Mouse (Mus musculus) heart, embryonic 12.5 days (tissue): ENCODE measurements around the gene Dnajc12. TPM values are rescaled to one million over a fixed set of nuclear protein-coding genes. Genes with fewer than 3 reads are reported as not detected.
"Not testable (repeated sequence)": the region's sequence is repeated elsewhere in the genome, so short reads cannot be mapped to it uniquely, and the experiment has no call there.

ENCODE experiments used
- ATAC-seq: fragments of 200-750 bp; cut with Nextera tagmentation; 2 replicates; pipeline ENCODE4 v1.8.0; 2017; ENCODE audit warnings: moderate TSS enrichment, moderate library complexity; ENCODE audit not compliant: insufficient number of reproducible peaks, low FRiP score
- H3K27ac ChIP-seq: fragments of 300-500 bp; sonication (generic); 2 replicates; pipeline ENCODE4 v1.5.1; 2016; ENCODE audit warnings: mild to moderate bottlenecking, moderate library complexity; ENCODE audit not compliant: poor library complexity, severe bottlenecking
- H3K27me3 ChIP-seq: fragments of 300-500 bp; sonication (generic); replicated peaks from 2 replicates; pipeline ENCODE4 v1.6.1; 2016; ENCODE audit warnings: mild to moderate bottlenecking, moderate library complexity
- H3K36me3 ChIP-seq: fragments of 300-500 bp; sonication (generic); 2 replicates; pipeline ENCODE4 v1.6.1; 2016; ENCODE audit warnings: mild to moderate bottlenecking, moderate library complexity
- H3K4me1 ChIP-seq: fragments of 300-500 bp; sonication (generic); replicated peaks from 2 replicates; pipeline ENCODE4 v1.6.1; 2016; ENCODE audit warnings: mild to moderate bottlenecking
- H3K4me2 ChIP-seq: fragments of 300-500 bp; sonication (generic); 2 replicates; pipeline ENCODE4 v1.6.1; 2016; ENCODE audit warnings: mild to moderate bottlenecking, moderate library complexity
- H3K4me3 ChIP-seq: fragments of 300-500 bp; sonication (generic); 2 replicates; pipeline ENCODE4 v1.5.1; 2016; ENCODE audit warnings: mild to moderate bottlenecking
- H3K9ac ChIP-seq: fragments of 300-500 bp; sonication (generic); 2 replicates; pipeline ENCODE4 v1.6.1; 2016; ENCODE audit warnings: mild to moderate bottlenecking, moderate library complexity
- H3K9me3 ChIP-seq: fragments of 300-500 bp; sonication (generic); replicated peaks from 2 replicates; pipeline ENCODE4 v1.6.1; 2016; ENCODE audit warnings: mild to moderate bottlenecking, moderate library complexity
- WGBS: fragments of 180-500 bp; shearing (Covaris S2); methylation state at CpG from one replicate; pipeline ENCODE4 v1.1.7; 2016; 5-methylcytosine and 5-hydroxymethylcytosine counted together
- polyA plus RNA-seq: library from polyadenylated mRNA; unstranded; fragments of >200 nt; fragmentation: Nextera tagmentation; extraction: Ambion mirVana; gene quantifications from 2 replicates; pipeline ENCODE4 v1.2.1, GENCODE M21; 2016

Dnajc12 gene
- polyA plus RNA-seq: 7.7 and 8.2 TPM in 2 replicates

DNA sequence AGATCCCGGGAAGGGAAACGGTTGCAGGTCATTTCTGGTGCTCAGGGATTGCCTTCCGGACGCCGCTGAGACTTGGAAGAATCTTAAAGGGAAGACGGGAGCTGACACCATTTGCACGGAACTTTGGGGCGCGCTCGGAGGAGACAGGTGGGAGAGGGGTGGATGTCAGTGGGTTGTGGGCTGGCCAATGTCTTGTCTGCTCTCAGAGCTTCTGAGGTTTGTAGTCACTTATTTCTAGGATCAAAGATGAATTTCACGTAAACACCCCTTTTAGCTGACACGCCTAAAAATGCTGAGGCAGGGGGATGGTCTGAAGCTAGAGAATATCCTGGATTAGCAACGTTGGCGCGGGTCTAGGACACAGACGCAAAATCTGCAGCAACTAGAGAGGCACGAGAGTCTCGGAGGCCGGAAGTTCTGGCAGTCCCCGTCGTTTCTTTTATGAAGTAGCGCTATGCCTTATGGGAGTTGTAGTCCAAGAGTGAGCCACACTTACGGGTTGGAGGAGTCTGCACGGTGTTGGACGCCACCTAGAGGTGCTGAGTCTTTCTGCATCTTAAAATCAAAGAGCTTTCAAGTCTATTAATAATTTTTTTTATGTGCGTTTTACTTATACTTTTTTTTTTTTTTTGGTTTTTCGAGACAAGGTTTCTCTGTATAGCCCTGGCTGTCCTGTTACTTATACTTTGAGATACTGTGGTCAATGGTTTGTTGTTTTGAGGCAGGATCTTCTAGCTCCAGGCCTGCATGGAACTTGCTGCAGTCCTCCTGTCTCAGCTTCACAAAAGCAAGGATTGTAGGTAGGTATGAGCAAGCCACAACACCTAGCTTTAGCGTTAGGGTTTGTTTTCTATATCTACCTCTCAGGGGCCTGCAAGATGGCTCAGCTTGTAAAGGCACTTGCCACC lies at the start of gene Dnajc12:
Gene Dnajc12, plus strand, starts transcription at position 72 of the 908 bp plus-strand sequence.
- Histone ChIP-seq H3K27ac (0 out of 2 replicates have a peak within 1 kb of the TSS, but pooled peaks have one; percentile 16), H3K9ac (peak within 1 kb of the TSS; percentile 84), H3K27me3 (no peaks in the 10 kb centered on the region), H3K9me3 (no peaks in the 10 kb centered on the region), H3K4me2 (peak within 1 kb of the TSS; percentile 85), H3K4me1 (no peaks in the 10 kb centered on the region), H3K4me3 (peak within 1 kb of the TSS; percentile 65), H3K36me3 (no peaks in the 10 kb centered on the region)
- peak; percentile 89 for ATAC-seq
- WGBS: under 1% methylated on average over 28 of the region's 28 CpGs

DNA sequence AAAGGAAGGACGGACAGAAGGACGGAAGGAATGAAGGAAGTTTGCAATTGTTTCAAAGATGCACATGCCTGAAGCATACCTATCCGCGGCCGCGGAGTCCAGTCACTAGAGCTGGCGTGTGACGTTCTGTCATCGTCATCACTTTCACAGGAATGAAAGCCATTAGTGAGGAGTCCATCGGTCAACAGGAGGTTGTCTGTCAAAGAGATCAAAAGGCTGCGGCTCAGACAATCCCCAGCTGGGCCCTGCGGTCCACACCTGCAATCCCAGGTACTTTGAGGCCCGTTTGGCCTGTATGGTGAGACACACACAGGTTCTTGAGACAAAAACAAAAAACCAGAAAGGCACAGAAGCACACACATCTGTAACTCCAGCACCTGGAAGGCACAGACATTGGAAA lies 45.3 kb upstream of the Dnajc12 start:
- no peaks in the 10 kb centered on the region for H3K9me3 ChIP-seq
- 51% methylated on average over 13 of the region's 13 CpGs for WGBS
- H3K27ac ChIP-seq: no peak overlapping the region
- no peak for ATAC-seq
- no peaks in the 10 kb centered on the region for H3K27me3 ChIP-seq
- H3K4me3 ChIP-seq: peak overlapping the region; percentile 86
- H3K4me1 ChIP-seq: peaks cover 9% of the 10 kb centered on the region
- peak overlapping the region; percentile 46; the same call in 1 of the 2 replicates for H3K9ac ChIP-seq
- peak overlapping the region; percentile 72 for H3K4me2 ChIP-seq
- H3K36me3 ChIP-seq: peaks cover 27% of the 10 kb centered on the region

DNA sequence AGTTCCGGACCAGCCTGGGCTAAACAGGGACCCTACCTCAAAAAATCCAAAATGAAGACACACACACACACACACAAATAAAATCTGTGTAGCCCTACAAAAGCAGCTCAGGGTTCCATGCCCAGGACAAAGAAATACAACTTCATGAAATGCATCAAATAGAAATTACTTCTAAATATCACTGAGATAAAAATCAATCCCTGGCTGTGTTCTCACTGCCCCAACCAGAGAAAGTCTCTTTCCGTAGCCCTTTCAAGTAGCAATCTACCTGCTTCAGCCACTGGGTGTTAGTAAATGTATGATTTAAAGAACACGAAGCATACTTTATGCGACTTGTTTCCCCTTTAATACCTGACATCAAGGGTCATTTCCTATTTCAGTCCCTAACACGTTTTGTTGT lies 44.9 kb upstream of the Dnajc12 start:
- Histone ChIP-seq H3K27ac (no peak overlapping the region), H3K4me3 (peak overlapping the region; percentile 86), H3K4me2 (peak overlapping the region; percentile 72), H3K9ac (peak overlapping the region; percentile 46), H3K9me3 (no peaks in the 10 kb centered on the region), H3K4me1 (peaks cover 9% of the 10 kb centered on the region), H3K36me3 (peaks cover 27% of the 10 kb centered on the region), H3K27me3 (no peaks in the 10 kb centered on the region)
- ATAC-seq: no peak
- 29% methylated on average over 5 of the region's 5 CpGs for WGBS

DNA sequence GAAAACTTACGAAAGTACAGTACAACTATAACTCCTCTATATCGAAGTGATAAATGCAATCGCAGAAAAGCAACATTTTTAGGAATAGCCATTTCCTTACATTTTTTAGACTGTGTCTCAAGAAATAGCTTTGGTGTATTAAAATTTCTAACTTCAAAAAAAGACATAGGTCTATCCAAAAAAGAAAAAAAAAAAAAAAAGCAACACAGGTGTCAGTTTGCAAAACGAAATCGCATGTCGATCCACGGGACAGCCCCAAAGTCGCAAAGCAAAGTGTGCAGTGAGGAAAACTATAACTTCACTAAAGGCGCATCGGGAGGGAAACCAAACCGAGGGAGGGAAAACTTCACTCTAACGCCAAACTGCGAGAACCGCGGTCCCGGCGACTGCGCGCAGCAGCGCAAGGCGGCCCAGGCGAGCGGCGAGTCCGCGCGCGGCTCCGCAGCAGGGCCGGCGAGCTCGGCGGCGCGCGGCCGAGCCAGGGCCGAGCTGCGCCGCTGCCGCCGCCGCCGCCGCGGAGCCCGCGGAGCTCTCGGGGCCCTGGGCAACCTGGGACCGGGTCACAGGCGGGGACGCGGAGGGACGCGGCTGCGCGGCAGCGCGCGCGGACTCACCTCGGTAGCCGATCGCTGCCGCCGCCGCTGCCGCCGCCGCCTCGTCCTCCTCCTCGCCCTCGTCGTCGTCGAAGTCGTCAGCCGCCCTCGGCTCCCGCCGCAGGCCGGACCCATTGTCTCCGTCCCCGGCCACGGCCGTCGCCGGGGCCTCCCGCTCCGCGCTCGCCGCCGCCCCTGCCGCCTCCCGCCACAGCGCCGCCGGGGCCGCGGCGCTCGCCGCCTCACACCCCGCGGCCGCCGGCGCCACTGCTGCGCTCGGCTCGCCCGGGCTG lies 44.0 kb upstream of the Dnajc12 start:
- Histone ChIP-seq H3K9me3 (no peaks in the 10 kb centered on the region), H3K36me3 (peaks cover 21% of the 10 kb centered on the region), H3K4me1 (peaks cover 9% of the 10 kb centered on the region), H3K27ac (peak overlapping the region; percentile 90), H3K27me3 (no peaks in the 10 kb centered on the region), H3K9ac (peak overlapping the region; percentile 98), H3K4me3 (peak overlapping the region; percentile 86), H3K4me2 (peak overlapping the region; percentile 73)
- 4% methylated on average over 98 of the region's 113 CpGs for WGBS
- peak; percentile 83 for ATAC-seq

DNA sequence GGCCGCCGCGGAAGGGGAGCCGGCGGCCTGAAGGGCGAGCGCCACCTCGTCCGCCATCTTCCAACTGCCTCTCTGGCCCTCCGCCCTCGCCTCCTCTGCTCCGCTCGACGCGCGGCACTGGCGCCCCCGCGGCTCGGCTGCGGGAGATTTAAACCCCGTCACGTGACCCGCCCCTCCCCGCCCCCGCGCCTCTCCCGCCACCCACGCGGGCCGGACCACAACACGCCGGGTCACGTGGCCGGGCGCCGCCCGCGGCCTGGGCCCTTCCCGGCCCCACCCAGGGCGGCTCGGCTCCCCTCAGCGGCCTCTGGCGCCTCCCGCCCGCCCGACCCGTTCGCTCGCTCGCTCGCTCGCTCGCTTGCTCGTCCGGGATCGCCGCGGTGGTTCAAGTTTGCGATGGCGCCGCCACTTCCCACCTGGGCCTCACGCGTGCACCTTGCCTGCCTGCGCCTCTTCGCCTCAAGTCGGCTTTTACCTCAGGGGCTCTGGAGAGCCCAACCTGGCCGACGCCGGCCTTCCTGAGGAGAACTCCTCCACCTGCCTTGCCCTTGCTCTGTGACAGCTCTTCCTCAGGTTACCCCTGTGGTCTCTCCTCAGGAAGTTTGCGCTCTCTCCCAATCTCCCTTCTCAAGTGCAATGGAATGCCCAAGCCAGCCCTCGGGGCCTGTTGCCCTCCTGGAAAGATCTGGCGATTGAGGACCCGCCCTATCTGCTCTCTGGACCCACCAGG lies 43.2 kb upstream of the Dnajc12 start:
- Histone ChIP-seq H3K4me2 (peak overlapping the region; percentile 73), H3K27ac (peak overlapping the region; percentile 90), H3K4me1 (peaks cover 9% of the 10 kb centered on the region), H3K36me3 (peaks cover 13% of the 10 kb centered on the region), H3K9me3 (no peaks in the 10 kb centered on the region), H3K27me3 (no peaks in the 10 kb centered on the region), H3K4me3 (peak overlapping the region; percentile 86), H3K9ac (peak overlapping the region; percentile 98)
- 2% methylated on average over 71 of the region's 74 CpGs for WGBS
- peak; percentile 99 for ATAC-seq

DNA sequence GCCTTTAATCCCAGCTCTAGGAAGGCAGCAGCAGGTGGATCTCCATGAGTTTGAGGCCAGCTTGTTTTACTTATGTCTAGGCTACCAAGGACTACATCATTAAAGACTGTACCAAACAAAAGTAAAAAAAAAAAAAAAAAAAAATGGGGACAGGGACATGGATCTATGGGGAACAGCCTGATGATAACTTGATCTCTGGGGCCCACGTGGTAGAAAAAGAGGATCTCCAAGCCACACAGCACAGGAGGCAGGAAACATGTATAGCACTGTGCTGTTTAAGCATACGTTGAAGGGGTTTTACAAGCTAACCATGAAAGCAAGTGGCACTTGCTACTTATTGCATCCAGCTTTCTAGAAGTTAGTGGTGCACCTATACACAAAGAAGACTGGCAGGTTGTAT lies 40.9 kb upstream of the Dnajc12 start:
- Histone ChIP-seq H3K9ac (no peak overlapping the region), H3K4me1 (peaks cover 9% of the 10 kb centered on the region), H3K4me2 (no peak overlapping the region), H3K36me3 (0 out of 2 replicates have a peak, but pooled peaks cover under 1% of the 10 kb centered on the region), H3K4me3 (no peak overlapping the region), H3K27me3 (no peaks in the 10 kb centered on the region), H3K27ac (no peak overlapping the region), H3K9me3 (peaks cover 4% of the 10 kb centered on the region; the same call in 1 of the 2 replicates)
- ATAC-seq: no peak
- WGBS: 87% methylated on average over 2 of the region's 2 CpGs

DNA sequence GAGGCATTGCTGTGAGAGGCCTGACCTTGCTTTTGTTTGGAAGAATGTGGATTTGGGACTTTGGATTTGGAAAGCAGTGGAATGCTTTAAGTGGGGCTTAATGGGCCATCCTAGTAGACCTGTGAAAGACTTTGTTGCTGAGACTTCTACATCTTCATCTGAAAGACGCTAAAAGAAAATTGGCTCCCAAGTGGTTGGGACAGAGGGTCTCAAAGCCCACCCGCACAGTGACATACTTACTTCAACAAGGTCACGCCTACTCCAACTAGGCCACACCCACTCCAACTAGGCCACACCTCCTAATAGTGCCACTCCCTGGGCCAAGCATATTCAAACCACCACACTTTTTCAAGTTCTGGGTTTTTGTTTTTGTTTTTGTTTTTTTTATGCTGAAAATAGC lies 37.5 kb upstream of the Dnajc12 start:
- no peak overlapping the region for H3K27ac ChIP-seq
- H3K4me3 ChIP-seq: no peak overlapping the region
- no peak for ATAC-seq
- H3K36me3 ChIP-seq: no peaks in the 10 kb centered on the region
- 86% methylated on average over 3 of the region's 3 CpGs for WGBS
- 0 out of 2 replicates have a peak, but pooled peaks cover 3% of the 10 kb centered on the region for H3K27me3 ChIP-seq
- peaks cover 4% of the 10 kb centered on the region; the same call in 1 of the 2 replicates for H3K9me3 ChIP-seq
- no peaks in the 10 kb centered on the region for H3K4me1 ChIP-seq
- H3K4me2 ChIP-seq: no peak overlapping the region
- no peak overlapping the region for H3K9ac ChIP-seq

DNA sequence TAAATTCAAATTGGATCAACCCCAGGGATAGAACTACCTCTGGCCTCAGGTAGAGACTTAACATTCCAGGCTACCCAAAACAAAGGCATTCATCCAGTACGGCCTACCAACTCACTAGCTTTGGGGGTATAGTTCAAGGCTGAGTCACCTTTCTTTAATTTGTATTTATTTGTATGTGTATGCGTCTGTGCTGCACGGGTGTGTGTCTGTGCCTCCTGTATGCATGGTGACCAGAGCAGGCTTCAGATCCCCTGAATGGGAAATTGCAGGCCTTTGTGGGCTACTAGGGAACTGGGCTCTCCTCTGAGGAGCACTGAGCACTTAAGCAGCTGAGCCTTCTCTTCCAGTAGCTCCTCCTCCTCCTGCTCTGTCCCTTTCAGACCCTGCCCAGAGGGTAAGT lies 34.0 kb upstream of the Dnajc12 start:
- H3K4me3 ChIP-seq: no peak overlapping the region
- H3K4me1 ChIP-seq: no peaks in the 10 kb centered on the region
- no peak overlapping the region for H3K27ac ChIP-seq
- no peaks in the 10 kb centered on the region for H3K36me3 ChIP-seq
- 71% methylated on average over 3 of the region's 3 CpGs for WGBS
- no peak overlapping the region for H3K4me2 ChIP-seq
- H3K9ac ChIP-seq: no peak overlapping the region
- ATAC-seq: no peak
- H3K27me3 ChIP-seq: 0 out of 2 replicates have a peak, but pooled peaks cover 3% of the 10 kb centered on the region
- H3K9me3 ChIP-seq: peaks cover 7% of the 10 kb centered on the region

DNA sequence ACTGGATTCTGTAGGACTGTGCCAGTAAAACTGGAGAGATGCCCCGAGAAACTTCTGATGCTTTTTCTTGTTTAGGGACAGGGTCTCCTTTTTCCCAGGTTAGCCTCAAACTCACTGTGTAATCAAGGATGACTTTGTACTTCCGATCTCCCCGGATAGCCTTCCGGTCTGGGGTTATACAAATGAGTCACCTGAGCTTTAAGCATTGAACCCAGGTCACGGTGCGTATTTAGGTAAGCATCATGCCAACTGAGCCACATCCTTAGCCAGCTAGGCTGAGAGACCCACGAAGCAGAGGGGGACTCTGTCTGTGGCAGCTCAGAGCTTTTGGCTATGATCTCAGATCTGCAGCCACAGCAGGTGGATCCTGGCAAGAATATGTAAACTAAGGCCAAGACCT lies 31.6 kb upstream of the Dnajc12 start:
- no peak overlapping the region for H3K4me2 ChIP-seq
- H3K4me1 ChIP-seq: no peaks in the 10 kb centered on the region
- ATAC-seq: no peak
- no peak overlapping the region for H3K27ac ChIP-seq
- peaks cover 14% of the 10 kb centered on the region; the same call in 1 of the 2 replicates for H3K9me3 ChIP-seq
- WGBS: 81% methylated on average over 7 of the region's 7 CpGs
- 0 out of 2 replicates have a peak, but pooled peaks cover 3% of the 10 kb centered on the region for H3K27me3 ChIP-seq
- H3K4me3 ChIP-seq: no peak overlapping the region
- H3K36me3 ChIP-seq: no peaks in the 10 kb centered on the region
- H3K9ac ChIP-seq: no peak overlapping the region

DNA sequence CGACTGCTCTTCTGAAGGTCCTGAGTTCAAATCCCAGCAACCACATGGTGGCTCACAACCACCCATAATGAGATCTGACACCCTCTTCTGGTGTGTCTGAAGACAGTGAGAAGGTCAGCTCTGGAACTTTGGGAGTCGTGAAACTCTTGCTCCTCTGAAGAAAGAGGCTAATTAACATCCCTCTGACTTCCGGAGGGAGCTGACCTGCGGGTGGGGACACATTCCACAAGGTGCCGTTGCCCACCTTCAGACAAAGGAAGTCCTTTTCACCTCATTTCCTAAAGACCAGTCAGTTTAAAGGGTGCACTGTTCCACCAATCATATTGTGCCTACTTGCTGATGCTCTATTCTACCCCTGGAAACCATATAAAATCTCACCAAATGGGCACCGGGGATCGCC lies 31.1 kb upstream of the Dnajc12 start:
- WGBS: 84% methylated on average over 7 of the region's 7 CpGs

More for the DNA sequence above, 31.1 kb upstream of the Dnajc12 start:
- not testable (repeated sequence) for H3K27ac ChIP-seq, H3K27me3 ChIP-seq, H3K4me3 ChIP-seq, H3K36me3 ChIP-seq, H3K9ac ChIP-seq, ATAC-seq, H3K4me2 ChIP-seq, H3K4me1 ChIP-seq
- peaks cover 14% of the 10 kb centered on the region; the same call in 1 of the 2 replicates for H3K9me3 ChIP-seq
